Mouse (Mus musculus) layer of hippocampus, adult 18-20 months (tissue): Measurements from ENCODE around the gene Tet1. TPM values are rescaled to one million over a fixed set of nuclear protein-coding genes. Genes with fewer than 3 reads are reported as not detected.
"Not testable (repeated sequence)": the region's sequence is repeated elsewhere in the genome, so short reads cannot be mapped to it uniquely, and the experiment has no call there.

Experiments
- DNase-seq, 2 experiments: peaks; one replicate each; pipeline ENCODE4 v3.0.0; 2022; ENCODE audit warnings: low spot score in 2 of 2
- total RNA-seq, 2 experiments: library from RNA; stranded (reverse); gene quantifications; 2 replicates each; pipeline ENCODE4 v1.2.3; 2021

The Tet1 gene
- total RNA-seq, 2 experiments from 2014 or later = 9.6 to 12.6 TPM

DNA sequence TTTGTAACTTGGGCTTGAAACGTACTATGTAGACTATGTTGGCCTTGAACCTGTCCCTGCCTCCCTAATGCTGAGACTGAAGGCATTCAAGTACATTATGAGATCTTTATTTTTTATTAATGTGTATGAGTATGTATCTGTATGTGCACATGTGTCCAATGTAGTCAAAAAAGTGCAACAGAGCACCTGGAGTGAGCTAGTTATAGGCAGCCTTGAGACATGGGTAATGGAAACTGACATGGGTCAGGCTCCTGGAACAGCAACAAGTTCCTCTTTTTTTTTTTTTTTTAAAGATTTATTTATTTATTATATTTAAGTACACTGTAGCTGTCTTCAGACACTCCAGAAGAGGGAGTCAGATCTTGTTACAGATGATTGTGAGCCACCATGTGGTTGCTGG, 127.0 kb downstream of the Tet1 start:
- not testable (repeated sequence) for DNase-seq

Other genes with a start within 250 kb of the Tet1 start
- gene Stox1, start 182.9 kb downstream of the Tet1 start, total RNA-seq = 1 to 10 TPM; 1.9 to 3.8 TPM
- gene Ccar1, start 116.7 kb downstream of the Tet1 start, total RNA-seq = 10 to 100 TPM; 54.4 to 56.6 TPM
- 10 to 100 TPM; 36.9 to 38.3 TPM for gene Slc25a16, start 11.6 kb upstream of the Tet1 start, total RNA-seq
- gene Dna2, start 38.0 kb upstream of the Tet1 start, total RNA-seq = 1 to 10 TPM; 1.1 to 1.2 TPM
- 10 to 100 TPM; 73.4 to 76.1 TPM for gene Rufy2, start 71.2 kb upstream of the Tet1 start, total RNA-seq
- 10 to 100 TPM; 51.5 to 55.5 TPM for gene Hnrnph3, start 115.2 kb upstream of the Tet1 start, total RNA-seq
- gene Pbld2, start 115.3 kb upstream of the Tet1 start, total RNA-seq = 1 to 10 TPM; 1.7 to 1.9 TPM
- gene Pbld1, start 151.2 kb upstream of the Tet1 start, total RNA-seq = under 1 TPM; 0.35 to 0.43 TPM
- gene Atoh7, start 190.7 kb upstream of the Tet1 start, total RNA-seq = 1 to 10 TPM in 1 of 2 experiments, under 1 TPM in 1; 0.79 to 2.4 TPM